Mouse (Mus musculus) liver, postnatal 0 days (tissue): ENCODE measurements around the gene Fcgrt. TPM values are rescaled to one million over a fixed set of nuclear protein-coding genes. Genes with fewer than 3 reads are reported as not detected.

Experiments used
- ATAC-seq: fragments of 200-750 bp; cut with Nextera tagmentation; 2 replicates; pipeline ENCODE4 v1.8.0; 2017; ENCODE audit warnings: mild to moderate bottlenecking, moderate library complexity
- DNase-seq: peaks from one replicate; pipeline ENCODE4 v3.0.0-alpha.2; 2016
- H3K27ac ChIP-seq: fragments of 300-500 bp; sonication (generic); 2 replicates; pipeline ENCODE4 v1.5.1; 2014; ENCODE audit warnings: antibody characterized with exemption, moderate library complexity, mild to moderate bottlenecking, low read depth
- H3K27me3 ChIP-seq: fragments of 300-500 bp; sonication (generic); 2 replicates; pipeline ENCODE4 v1.6.1; 2014; ENCODE audit warnings: low read length, control low read depth, mixed read lengths; ENCODE audit not compliant: insufficient read depth
- H3K36me3 ChIP-seq: fragments of 300-500 bp; sonication (generic); replicated peaks from 2 replicates; pipeline ENCODE4 v1.6.1; 2014; ENCODE audit warnings: mild to moderate bottlenecking, control low read depth, low read length, moderate library complexity, mixed read lengths; ENCODE audit not compliant: insufficient read depth
- H3K4me1 ChIP-seq: fragments of 300-500 bp; sonication (generic); 2 replicates; pipeline ENCODE4 v1.6.1; 2014; ENCODE audit warnings: antibody characterized with exemption, mild to moderate bottlenecking, control low read depth; ENCODE audit not compliant: insufficient read depth
- H3K4me2 ChIP-seq: fragments of 300-500 bp; sonication (generic); 2 replicates; pipeline ENCODE4 v1.6.1; 2014; ENCODE audit warnings: low read depth, mild to moderate bottlenecking, low read length, moderate library complexity, mixed read lengths
- H3K4me3 ChIP-seq: fragments of 300-500 bp; sonication (generic); 2 replicates; pipeline ENCODE4 v1.5.1; 2014; ENCODE audit warnings: low read depth, low read length
- H3K9ac ChIP-seq: fragments of 300-500 bp; sonication (generic); replicated peaks from 2 replicates; pipeline ENCODE4 v1.6.1; 2014; ENCODE audit warnings: mild to moderate bottlenecking, moderate library complexity
- H3K9me3 ChIP-seq: fragments of 300-500 bp; sonication (generic); 2 replicates; pipeline ENCODE4 v1.6.1; 2016; ENCODE audit warnings: mild to moderate bottlenecking, control low read depth, low read length, mixed read lengths
- CTCF ChIP-seq: sonication (generic); IDR thresholded peaks from 2 replicates; pipeline ENCODE4 v1.5.1; 2016; ENCODE audit warnings: antibody characterized with exemption, low read depth
- EP300 ChIP-seq: IDR thresholded peaks from 2 replicates; pipeline ENCODE4 v1.6.1; 2016; ENCODE audit warnings: antibody characterized with exemption, low read depth, mild to moderate bottlenecking
- WGBS: fragments of 180-500 bp; shearing (Covaris S2); extraction: QIAGEN DNeasy Blood & Tissue Kit; methylation state at CpG from one replicate; pipeline ENCODE4 v1.1.7; 2014; ENCODE audit not compliant: insufficient replicate concordance; 5-methylcytosine and 5-hydroxymethylcytosine counted together
- polyA plus RNA-seq: library from polyadenylated mRNA; unstranded; fragments of >200 nt; fragmentation: Nextera tagmentation; extraction: Ambion mirVana; gene quantifications from 2 replicates; pipeline ENCODE4 v1.2.1, GENCODE M21; 2015

The Fcgrt gene
- polyA plus RNA-seq, 1 experiment from 2014 or later: 150 TPM

- Histone ChIP-seq H3K4me1 (peaks cover 29% of the 10 kb centered on the region), H3K4me2 (peak overlapping the region; percentile 94), H3K27me3 (no peaks in the 10 kb centered on the region), H3K27ac (peak overlapping the region; percentile 96), H3K4me3 (peak overlapping the region; percentile 93), H3K9me3 (no peaks in the 10 kb centered on the region), H3K36me3 (peaks cover 21% of the 10 kb centered on the region), H3K9ac (peak overlapping the region; percentile 77)
- ATAC-seq (peak; percentile 54), DNase-seq (peak; percentile 80)
- WGBS: 1% methylated on average over 35 of the region's 59 CpGs
- TF ChIP-seq CTCF (no peak), EP300 (no peak)
Measured at GRCm38 (mm10) chr7:45053117-45053930, 50.3 kb downstream of the Fcgrt start.

- TF ChIP-seq CTCF: no peak
- H3K4me1 ChIP-seq: peaks cover 29% of the 10 kb centered on the region
- peaks cover 22% of the 10 kb centered on the region for H3K36me3 ChIP-seq
- no CpG with 5 or more reads among the region's 18 CpGs for WGBS
- DNase-seq (no peak), ATAC-seq (peak; percentile 18; the same call in 1 of the 2 replicates)
- H3K4me2 ChIP-seq: peak within 1 kb of the TSS; percentile 94
- peak within 1 kb of the TSS; percentile 93 for H3K4me3 ChIP-seq
- H3K27ac ChIP-seq: peak within 1 kb of the TSS; percentile 96
- H3K9me3 ChIP-seq: no peaks in the 10 kb centered on the region
- H3K27me3 ChIP-seq: no peaks in the 10 kb centered on the region
- H3K9ac ChIP-seq: peak within 1 kb of the TSS; percentile 77
Measured at GRCm38 (mm10) chr7:45052862-45053116, 50.9 kb downstream of the Fcgrt start, which contains the start of gene Prr12. TSS of gene Prr12 (minus strand) at chr7:45052881.

DNA sequence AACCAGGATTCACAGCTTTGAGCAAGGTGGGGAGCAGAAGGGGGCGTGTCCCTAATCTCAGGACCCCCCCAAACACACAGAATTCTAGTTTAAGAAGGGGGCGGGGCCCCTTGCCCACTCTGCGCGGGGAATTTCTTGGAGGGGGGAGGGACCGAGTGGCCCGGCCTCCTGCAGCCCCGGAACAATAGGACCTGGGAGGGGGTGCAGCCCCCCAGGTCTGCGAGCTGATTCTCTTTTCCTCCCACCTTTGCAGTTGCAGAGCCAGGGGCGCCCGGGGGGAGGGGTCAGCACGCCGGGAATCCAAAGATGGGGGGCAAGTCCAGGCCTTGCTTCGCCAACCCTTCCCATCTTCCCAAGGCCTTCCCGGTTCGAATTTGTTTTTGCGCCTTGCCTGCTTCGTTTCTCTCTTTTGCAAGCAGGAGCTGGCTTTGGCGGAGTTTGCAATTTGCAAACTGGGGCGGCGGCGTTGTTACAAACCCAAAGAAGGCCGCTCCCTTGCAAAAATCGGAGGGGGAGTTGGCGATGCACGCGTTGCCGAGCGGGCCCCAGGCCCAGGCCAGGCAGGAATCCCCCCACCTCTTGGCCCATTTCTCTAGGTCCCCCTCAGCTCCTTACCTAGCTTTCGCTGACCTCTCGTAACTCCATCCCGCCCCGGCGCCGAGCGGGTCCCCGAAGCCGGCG lies 51.3 kb downstream of the Fcgrt start:
- 2% methylated on average over 35 of the region's 38 CpGs for WGBS
- H3K4me1 ChIP-seq: peaks cover 29% of the 10 kb centered on the region
- peak overlapping the region; percentile 93 for H3K4me3 ChIP-seq
- peak overlapping the region; percentile 96 for H3K27ac ChIP-seq
- H3K36me3 ChIP-seq: peaks cover 27% of the 10 kb centered on the region
- H3K9ac ChIP-seq: peak overlapping the region; percentile 77
- ATAC-seq (no peak), DNase-seq (no peak)
- no peaks in the 10 kb centered on the region for H3K27me3 ChIP-seq
- peak overlapping the region; percentile 94 for H3K4me2 ChIP-seq
- TF ChIP-seq EP300 (no peak), CTCF (no peak)
- no peaks in the 10 kb centered on the region for H3K9me3 ChIP-seq

DNA sequence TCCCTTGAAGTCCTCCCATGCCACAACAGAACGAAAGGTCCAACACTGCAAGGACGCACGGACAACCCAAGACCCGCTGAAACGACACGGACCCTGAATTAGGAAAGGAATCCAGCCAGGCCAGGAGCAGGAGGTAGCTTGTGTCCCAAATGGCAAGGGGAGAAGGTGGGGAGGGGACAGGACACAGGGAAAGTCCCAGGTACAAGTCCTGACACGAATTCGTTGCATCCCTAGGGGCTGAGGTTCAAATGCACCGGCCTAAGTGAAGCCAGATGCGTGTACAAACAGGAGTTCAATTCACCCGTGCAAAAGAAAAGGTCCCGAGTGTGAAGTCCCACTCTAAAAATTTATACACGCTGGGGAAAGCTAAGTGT lies 52.1 kb downstream of the Fcgrt start:
- Histone ChIP-seq H3K4me3 (peak overlapping the region; percentile 93), H3K4me2 (peak overlapping the region; percentile 94), H3K27me3 (no peaks in the 10 kb centered on the region), H3K36me3 (peaks cover 34% of the 10 kb centered on the region), H3K27ac (no peak overlapping the region), H3K9ac (peak overlapping the region; percentile 77), H3K9me3 (no peaks in the 10 kb centered on the region), H3K4me1 (peaks cover 29% of the 10 kb centered on the region)
- DNase-seq (no peak), ATAC-seq (no peak)
- no peak for TF ChIP-seq CTCF
- no peak for TF ChIP-seq EP300
- WGBS: 18% methylated on average over 13 of the region's 13 CpGs

DNA sequence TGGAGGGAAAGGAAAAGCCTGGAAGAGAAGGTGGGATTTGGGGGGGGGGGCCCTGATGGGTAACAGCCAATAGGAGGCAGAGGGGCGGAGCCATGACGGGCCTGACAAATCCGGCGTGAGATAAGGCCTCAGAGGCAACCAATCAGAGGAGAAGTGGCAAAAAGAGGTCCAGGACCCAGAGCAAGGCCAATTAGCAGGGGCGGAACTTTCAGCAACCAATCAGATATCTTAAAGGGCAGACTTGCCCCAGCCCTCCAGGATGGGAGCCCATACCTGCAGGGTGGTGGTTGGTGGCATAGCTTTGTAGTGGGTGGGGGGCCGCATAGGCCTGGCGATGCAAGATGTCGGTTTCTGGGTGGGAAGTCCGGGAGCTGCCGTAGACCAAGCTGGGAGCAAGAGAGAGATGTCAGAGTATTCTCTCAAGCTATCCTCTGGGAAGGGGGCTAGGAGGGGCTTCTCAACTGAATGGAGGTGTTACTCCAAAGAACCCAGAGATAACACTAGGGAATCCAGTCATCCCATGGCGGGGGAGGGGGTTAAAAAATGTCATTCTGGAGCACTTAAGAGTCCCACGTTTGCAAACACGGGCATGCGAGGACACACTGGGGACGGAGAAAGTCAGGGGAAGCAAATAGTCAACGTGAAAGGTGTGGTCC lies 52.6 kb downstream of the Fcgrt start:
- TF ChIP-seq CTCF: no peak
- no peak for TF ChIP-seq EP300
- 29% methylated on average over 16 of the region's 16 CpGs for WGBS
- Histone ChIP-seq H3K36me3 (peaks cover 34% of the 10 kb centered on the region), H3K4me3 (no peak overlapping the region), H3K27me3 (no peaks in the 10 kb centered on the region), H3K27ac (no peak overlapping the region), H3K4me2 (peak overlapping the region; percentile 94), H3K9me3 (no peaks in the 10 kb centered on the region), H3K4me1 (peaks cover 29% of the 10 kb centered on the region), H3K9ac (peak overlapping the region; percentile 77; the same call in 1 of the 2 replicates)
- ATAC-seq (no peak), DNase-seq (peak; percentile 74)

GRCm38 (mm10) chr7:45048923-45049657 lies 54.6 kb downstream of the Fcgrt start:
- Histone ChIP-seq H3K9me3 (no peaks in the 10 kb centered on the region), H3K9ac (no peak overlapping the region), H3K4me1 (peaks cover 23% of the 10 kb centered on the region), H3K4me2 (no peak overlapping the region), H3K27ac (no peak overlapping the region), H3K27me3 (no peaks in the 10 kb centered on the region), H3K36me3 (peaks cover 39% of the 10 kb centered on the region), H3K4me3 (no peak overlapping the region)
- TF ChIP-seq CTCF: no peak
- TF ChIP-seq EP300: no peak
- WGBS: 89% methylated on average over 23 of the region's 23 CpGs
- ATAC-seq (no peak), DNase-seq (no peak)
